ENCODE assay signal across 13 mouse cellular contexts in the genomic region with DNA sequence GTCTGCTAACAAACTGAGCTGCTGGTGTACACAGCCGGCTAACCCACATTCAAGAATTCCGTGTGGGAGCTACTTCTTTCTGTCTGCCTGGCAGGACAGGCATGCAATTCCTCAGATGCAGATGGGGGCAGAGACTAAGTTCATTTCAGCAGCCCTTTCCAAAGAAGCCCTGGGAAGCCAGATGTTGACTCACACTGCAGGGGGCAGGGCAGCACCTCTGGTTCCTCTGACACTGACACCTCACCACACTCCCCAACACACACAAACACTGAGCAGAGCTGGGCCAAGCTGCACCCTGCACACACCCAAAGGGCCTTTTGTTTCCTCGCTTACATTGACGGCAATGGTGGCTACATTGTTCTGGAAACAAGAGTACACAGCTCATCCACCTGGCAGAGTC. TPM values are rescaled to one million over a fixed set of nuclear protein-coding genes. Genes with fewer than 3 reads are reported as not detected.
A peak's percentile ranks its signal among the peaks of the same experiment; 100 is the strongest.
DNase-seq lines count a peak whose midpoint lies in the region; ATAC-seq lines count a peak whose summit lies in the region.
"Had no signal": no experiment of that assay in that cellular context is flagged by ENCODE, and none has a peak within 500 bp of the region (broad histone marks: within the 10 kb centered on the region; RNA-seq: fewer than 3 reads in every experiment).

No protein-coding gene starts in this region.

- H3K9ac ChIP-seq in kidney, embryonic 14.5 days (ENCODE audit: low read depth, low read length), result no peak overlapping the region
- no peak overlapping the region for H3K9ac ChIP-seq in neural tube, embryonic 15.5 days (replicated peaks)

- H3K4me1 ChIP-seq in kidney, embryonic 14.5 days (ENCODE audit: control insufficient read depth, insufficient read depth, low read length), result peaks cover 35% of the 10 kb centered on the region
- peaks cover 42% of the 10 kb centered on the region for H3K4me1 ChIP-seq in neural tube, embryonic 15.5 days

- no peak overlapping the region for H3K27ac ChIP-seq in kidney, embryonic 14.5 days (ENCODE audit: low read depth, low read length)
- H3K27ac ChIP-seq in neural tube, embryonic 15.5 days (replicated peaks), result no peak overlapping the region
- H3K27ac ChIP-seq: limb, embryonic 12.5 days had no signal

- no peak overlapping the region for H3K4me3 ChIP-seq in kidney, embryonic 14.5 days (ENCODE audit: low read length)
- H3K4me3 ChIP-seq in neural tube, embryonic 15.5 days (replicated peaks), result no peak overlapping the region

- H3K36me3 ChIP-seq in kidney, embryonic 14.5 days (ENCODE audit: control insufficient read depth, insufficient read depth, low read length), result no peaks in the 10 kb centered on the region
- H3K36me3 ChIP-seq in neural tube, embryonic 15.5 days, result no peaks in the 10 kb centered on the region
- H3K36me3 ChIP-seq: limb, embryonic 12.5 days had no signal

- no peaks in the 10 kb centered on the region for H3K27me3 ChIP-seq in kidney, embryonic 14.5 days (ENCODE audit: control insufficient read depth, insufficient read depth, low read length)
- H3K27me3 ChIP-seq in neural tube, embryonic 15.5 days (replicated peaks), result 0 out of 2 replicates have a peak, but pooled peaks cover 3% of the 10 kb centered on the region

- ATAC-seq in kidney, embryonic 14.5 days (ENCODE audit: low FRiP score, low TSS enrichment), result no peak
- ATAC-seq in neural tube, embryonic 15.5 days (ENCODE audit: low FRiP score), result no peak

- DNase-seq in adrenal gland, adult 2 months, result peak; percentile 75
- DNase-seq in adrenal gland, adult 8-10 months, result no peak
- peak; percentile 9 for DNase-seq in kidney, postnatal 10 days
- peak; percentile 31 for DNase-seq in induced T-regulatory cell, adult 2 months (ENCODE audit: low read depth)
- DNase-seq in lung, postnatal 4 days, result no peak
- no peak for DNase-seq in urinary bladder, postnatal 36 days (ENCODE audit: low spot score in 2 of 2)
- DNase-seq: heart, postnatal 14 days; layer of hippocampus, postnatal 36 days; lung, postnatal 36 days; thymus, adult 18-20 months had no signal

- no peak overlapping the region for H3K4me2 ChIP-seq in kidney, embryonic 14.5 days (replicated peaks; ENCODE audit: low read depth, low read length)
- peak overlapping the region; percentile 87; the same call in 1 of the 2 replicates for H3K4me2 ChIP-seq in neural tube, embryonic 15.5 days

- 40% methylated on average over 4 of the region's 4 CpGs for WGBS in kidney, embryonic 14.5 days
- 53% methylated on average over 4 of the region's 4 CpGs for WGBS in neural tube, embryonic 15.5 days

- no peaks in the 10 kb centered on the region for H3K9me3 ChIP-seq in kidney, embryonic 14.5 days (ENCODE audit: control insufficient read depth, low read length)
- H3K9me3 ChIP-seq in neural tube, embryonic 15.5 days (replicated peaks), result no peaks in the 10 kb centered on the region
- H3K9me3 ChIP-seq: limb, embryonic 12.5 days had no signal

RNA-seq across cellular contexts. Expression of a gene that starts 1.4 kb away (rescaled TPM):
- total RNA-seq in adrenal gland, adult 2 months (2021), result 10 to 100 TPM; 22.2 to 68.7 TPM
- 24.7 and 40.0 TPM in 2 replicates for polyA plus RNA-seq in adrenal gland, adult 2 months (2012; rRNA removed)
- 10 to 100 TPM; 42.5 to 75.0 (median 45.4) TPM for total RNA-seq in adrenal gland, adult 8-10 months (2022)
- polyA plus RNA-seq in kidney, embryonic 14.5 days (2014; fragmentation: Nextera tagmentation; extraction: Ambion mirVana), result 2.5 and 3.6 TPM in 2 replicates
- polyA plus RNA-seq in neural tube, embryonic 15.5 days (2015; fragmentation: Nextera tagmentation; extraction: Ambion mirVana), result 4.9 and 5.3 TPM in 2 replicates

RNA-seq across cellular contexts. Expression of a gene that starts 33.9 kb away (rescaled TPM):
- 10 to 100 TPM; 10.1 to 11.8 TPM for total RNA-seq in adrenal gland, adult 2 months (2021)
- 6.2 and 6.8 TPM in 2 replicates for polyA plus RNA-seq in adrenal gland, adult 2 months (2012; rRNA removed)
- total RNA-seq in adrenal gland, adult 8-10 months (2022), result 10 to 100 TPM; 11.4 to 15.7 (median 12.9) TPM
- polyA plus RNA-seq in kidney, embryonic 14.5 days (2014; fragmentation: Nextera tagmentation; extraction: Ambion mirVana), result 7.6 and 7.7 TPM in 2 replicates
- 10.0 and 10.3 TPM in 2 replicates for polyA plus RNA-seq in neural tube, embryonic 15.5 days (2015; fragmentation: Nextera tagmentation; extraction: Ambion mirVana)

RNA-seq across cellular contexts. Expression of a gene that starts 46.7 kb away (rescaled TPM):
- total RNA-seq in adrenal gland, adult 2 months (2021), result 100 to 1,000 TPM; 190 to 273 TPM
- polyA plus RNA-seq in adrenal gland, adult 2 months (2012; rRNA removed), result 252 and 309 TPM in 2 replicates
- total RNA-seq in adrenal gland, adult 8-10 months (2022), result 100 to 1,000 TPM; 178 to 376 (median 294) TPM
- polyA plus RNA-seq in kidney, embryonic 14.5 days (2014; fragmentation: Nextera tagmentation; extraction: Ambion mirVana), result 61.1 and 65.8 TPM in 2 replicates
- polyA plus RNA-seq in neural tube, embryonic 15.5 days (2015; fragmentation: Nextera tagmentation; extraction: Ambion mirVana), result 114 and 172 TPM in 2 replicates

Comparison
In these comparisons a context has a peak if more than half of its experiments do, and no peak if none do; other contexts are left out.
1. DNase-seq: peak in adrenal gland, adult 2 months (single experiment), kidney, postnatal 10 days (single experiment) and induced T-regulatory cell, adult 2 months (single experiment); none in adrenal gland, adult 8-10 months (single experiment), lung, postnatal 4 days (0 of 2) and urinary bladder, postnatal 36 days (0 of 2).